Mouse (Mus musculus) myocyte (in vitro differentiated cells): ENCODE data around the gene Plcb1. TPM values are rescaled to one million over a fixed set of nuclear protein-coding genes. Genes with fewer than 3 reads are reported as not detected.

Experiments
- H3K27me3 ChIP-seq: one replicate; pipeline ENCODE4 v1.6.1; 2011; ENCODE audit not compliant: control insufficient read depth, insufficient read depth, insufficient read length
- H3K36me3 ChIP-seq: one replicate; pipeline ENCODE4 v1.6.1; 2011; ENCODE audit not compliant: control insufficient read depth, insufficient read depth
- H3K4me2 ChIP-seq: one replicate; pipeline ENCODE4 v1.6.1; 2011; ENCODE audit warnings: low read depth, control low read depth
- H3K4me3 ChIP-seq: one replicate; pipeline ENCODE4 v1.5.1; 2011; ENCODE audit warnings: mild to moderate bottlenecking, control low read depth, moderate library complexity
- H3K79me2 ChIP-seq: one replicate; pipeline ENCODE4 v1.6.1; 2011; ENCODE audit not compliant: control insufficient read depth, insufficient read depth
- H3ac ChIP-seq: one replicate; pipeline ENCODE4 v1.6.1; 2011; ENCODE audit not compliant: control insufficient read depth, insufficient read length
- CEBPB ChIP-seq: IDR thresholded peaks from 2 replicates; pipeline ENCODE4 v1.6.1; 2011; ENCODE audit warnings: mild to moderate bottlenecking, moderate library complexity; ENCODE audit not compliant: poor library complexity, insufficient read depth, severe bottlenecking
- E2F4 ChIP-seq: IDR thresholded peaks from one replicate; pipeline ENCODE4 v1.6.1; 2011; ENCODE audit warnings: mild to moderate bottlenecking, control low read depth, moderate library complexity; ENCODE audit not compliant: insufficient read depth
- MAX ChIP-seq: IDR thresholded peaks from one replicate; pipeline ENCODE4 v1.6.1; 2011; ENCODE audit warnings: low read depth, mild to moderate bottlenecking, control low read depth
- MYOD1 ChIP-seq, 3 experiments: IDR thresholded peaks; one replicate each; pipeline ENCODE4 v1.6.1; 2011; ENCODE audit warnings: control low read depth in 2 of 3, low read depth in 2 of 3, mild to moderate bottlenecking in 2 of 3, moderate library complexity in 1 of 3; ENCODE audit not compliant: insufficient read length in 2 of 3, control insufficient read depth in 1 of 3
- MYOG ChIP-seq, 3 experiments: IDR thresholded peaks; one replicate each; pipeline ENCODE4 v1.6.1; 2011; ENCODE audit warnings: control low read depth in 2 of 3, low read depth in 2 of 3, mild to moderate bottlenecking in 2 of 3; ENCODE audit not compliant: insufficient read length in 2 of 3, control insufficient read depth in 1 of 3, insufficient read depth in 1 of 3
- POLR2A ChIP-seq: IDR thresholded peaks from one replicate; pipeline ENCODE4 v1.6.1; 2011; ENCODE audit warnings: low read depth, mild to moderate bottlenecking, control low read depth, moderate library complexity; ENCODE audit not compliant: insufficient read length
- POLR2AphosphoS2 ChIP-seq: IDR thresholded peaks from one replicate; pipeline ENCODE4 v1.6.1; 2011; ENCODE audit warnings: low read depth, control low read depth; ENCODE audit not compliant: insufficient read length
- REST ChIP-seq: IDR thresholded peaks from one replicate; pipeline ENCODE4 v1.6.1; 2011; ENCODE audit warnings: mild to moderate bottlenecking, control low read depth, moderate library complexity; ENCODE audit not compliant: insufficient read depth, insufficient read length
- SRF ChIP-seq: IDR thresholded peaks from one replicate; pipeline ENCODE4 v1.6.1; 2011; ENCODE audit warnings: low read depth; ENCODE audit not compliant: control insufficient read depth, insufficient read length
- TCF12 ChIP-seq: IDR thresholded peaks from one replicate; pipeline ENCODE4 v1.6.1; 2011; ENCODE audit warnings: mild to moderate bottlenecking, control low read depth; ENCODE audit not compliant: poor library complexity, insufficient read depth, severe bottlenecking
- TCF3 ChIP-seq: IDR thresholded peaks from one replicate; pipeline ENCODE4 v1.6.1; 2011; ENCODE audit warnings: low read depth, control low read depth; ENCODE audit not compliant: insufficient read length
- USF1 ChIP-seq: IDR thresholded peaks from one replicate; pipeline ENCODE4 v1.6.1; 2011; ENCODE audit warnings: low read depth, mild to moderate bottlenecking, control low read depth, moderate library complexity
- polyA plus RNA-seq: library from polyadenylated mRNA; unstranded; fragments of >200 nt; fragmentation: generic; extraction: Trizol; gene quantifications from one replicate; pipeline ENCODE4 v1.2.1, GENCODE M21; 2012; ENCODE audit warnings: missing spikeins

Plcb1 gene
- polyA plus RNA-seq, 1 experiment = 0.76 TPM

- Histone ChIP-seq H3K79me2 (no peaks in the 10 kb centered on the region), H3K4me3 (no peak overlapping the region), H3K36me3 (no peaks in the 10 kb centered on the region), H3ac (no peak overlapping the region), H3K27me3 (no peaks in the 10 kb centered on the region), H3K4me2 (no peak overlapping the region)
- TF ChIP-seq TCF12 = no peak
- TF ChIP-seq POLR2AphosphoS2 = no peak
- TF ChIP-seq SRF = no peak
- TF ChIP-seq E2F4 = no peak
- TF ChIP-seq MYOD1 (IDR thresholded peaks at IDR 0.05; ENCODE audit: control insufficient read depth in 1 of 3, insufficient read length in 2 of 3, low read depth in 2 of 3) = no peak
- TF ChIP-seq USF1 = no peak
- TF ChIP-seq CEBPB = no peak
- TF ChIP-seq MAX = no peak
- no peak for TF ChIP-seq REST
- TF ChIP-seq TCF3 = no peak
- no peak for TF ChIP-seq MYOG (IDR thresholded peaks at IDR 0.05; ENCODE audit: control insufficient read depth in 1 of 3, insufficient read depth in 1 of 3, insufficient read length in 2 of 3, low read depth in 2 of 3)
- no peak for TF ChIP-seq POLR2A
Measured at GRCm38 (mm10) chr2:135225604-135226025, 439.7 kb downstream of the Plcb1 start.

- H3ac ChIP-seq = no peak overlapping the region
- TF ChIP-seq E2F4 = no peak
- TF ChIP-seq SRF = no peak
- TF ChIP-seq CEBPB = no peak
- TF ChIP-seq MYOD1 (IDR thresholded peaks at IDR 0.05; ENCODE audit: control insufficient read depth in 1 of 3, insufficient read length in 2 of 3, low read depth in 2 of 3) = no peak
- no peak for TF ChIP-seq MYOG (IDR thresholded peaks at IDR 0.05; ENCODE audit: control insufficient read depth in 1 of 3, insufficient read depth in 1 of 3, insufficient read length in 2 of 3, low read depth in 2 of 3)
- no peak for TF ChIP-seq TCF12
- no peak for TF ChIP-seq TCF3
- no peak for TF ChIP-seq POLR2A
- no peak for TF ChIP-seq MAX
- TF ChIP-seq POLR2AphosphoS2 = no peak
- no peak for TF ChIP-seq USF1
- TF ChIP-seq REST = no peak
- no peaks in the 10 kb centered on the region for H3K27me3 ChIP-seq
- H3K36me3 ChIP-seq = no peaks in the 10 kb centered on the region
- no peak overlapping the region for H3K4me2 ChIP-seq
- H3K79me2 ChIP-seq = no peaks in the 10 kb centered on the region
- no peak overlapping the region for H3K4me3 ChIP-seq
Measured at GRCm38 (mm10) chr2:135230262-135230661, 444.4 kb downstream of the Plcb1 start.

- Histone ChIP-seq H3ac (no peak overlapping the region), H3K4me3 (no peak overlapping the region), H3K79me2 (no peaks in the 10 kb centered on the region), H3K4me2 (no peak overlapping the region), H3K36me3 (no peaks in the 10 kb centered on the region), H3K27me3 (no peaks in the 10 kb centered on the region)
- TF ChIP-seq MYOG (IDR thresholded peaks at IDR 0.05; ENCODE audit: control insufficient read depth in 1 of 3, insufficient read depth in 1 of 3, insufficient read length in 2 of 3, low read depth in 2 of 3) = no peak
- TF ChIP-seq REST = no peak
- TF ChIP-seq USF1 = no peak
- TF ChIP-seq TCF3 = no peak
- no peak for TF ChIP-seq TCF12
- TF ChIP-seq SRF = no peak
- TF ChIP-seq E2F4 = no peak
- no peak for TF ChIP-seq MAX
- TF ChIP-seq POLR2A = no peak
Measured at GRCm38 (mm10) chr2:135242662-135243316, 456.9 kb downstream of the Plcb1 start.

GRCm38 (mm10) chr2:135243764-135244163 is 457.9 kb downstream of the Plcb1 start:
- TF ChIP-seq USF1 (no peak), TCF12 (no peak), POLR2A (no peak)
- Histone ChIP-seq H3K4me3 (no peak overlapping the region), H3K27me3 (no peaks in the 10 kb centered on the region), H3ac (no peak overlapping the region), H3K4me2 (no peak overlapping the region), H3K79me2 (no peaks in the 10 kb centered on the region), H3K36me3 (no peaks in the 10 kb centered on the region)

- H3K27me3 ChIP-seq = no peaks in the 10 kb centered on the region
- H3K36me3 ChIP-seq = no peaks in the 10 kb centered on the region
- H3K4me2 ChIP-seq = no peak overlapping the region
- H3ac ChIP-seq = no peak overlapping the region
- H3K79me2 ChIP-seq = no peaks in the 10 kb centered on the region
- TF ChIP-seq E2F4 (no peak), POLR2AphosphoS2 (no peak), REST (no peak), MAX (no peak), MYOD1 (IDR thresholded peaks at IDR 0.05; ENCODE audit: control insufficient read depth in 1 of 3, insufficient read length in 2 of 3, low read depth in 2 of 3) (no peak), USF1 (no peak), POLR2A (no peak), CEBPB (no peak), TCF3 (no peak), MYOG (IDR thresholded peaks at IDR 0.05; ENCODE audit: control insufficient read depth in 1 of 3, insufficient read depth in 1 of 3, insufficient read length in 2 of 3, low read depth in 2 of 3) (no peak), SRF (no peak)
- no peak overlapping the region for H3K4me3 ChIP-seq
Measured at GRCm38 (mm10) chr2:135249925-135250324, 464.1 kb downstream of the Plcb1 start.
